Comparison of ENCODE assay signal across 14 mouse cellular contexts in the genomic region with DNA sequence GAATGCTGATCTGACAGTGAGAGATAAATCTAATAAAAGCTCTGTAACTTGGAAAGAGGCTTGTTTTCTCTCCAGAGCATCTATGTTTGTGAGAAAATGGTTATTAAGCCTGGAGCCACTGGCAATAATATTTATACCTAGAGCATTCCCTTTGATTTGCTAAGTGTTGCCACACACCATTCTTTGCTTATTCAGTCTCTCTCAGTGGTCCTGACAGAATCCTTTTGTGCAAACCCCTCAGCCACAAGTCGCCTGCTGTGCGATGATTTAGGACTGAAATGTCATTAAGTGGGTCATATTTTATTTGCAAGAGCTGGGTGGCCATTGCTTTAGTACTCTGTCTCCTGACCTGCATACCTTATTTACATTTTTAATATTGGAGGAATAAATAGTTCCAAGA.
"Had no signal": no experiment of that assay in that cellular context is flagged by ENCODE, and none has a peak within 500 bp of the region (broad histone marks: within the 10 kb centered on the region; RNA-seq: fewer than 3 reads in every experiment).

No protein-coding gene starts in this region.

- H3K4me2 ChIP-seq: kidney, embryonic 15.5 days; limb, embryonic 12.5 days; liver, embryonic 13.5 days had no signal

- H3K9ac ChIP-seq: kidney, embryonic 15.5 days; limb, embryonic 12.5 days; liver, embryonic 13.5 days; liver, postnatal 0 days had no signal

- H3K27me3 ChIP-seq: kidney, embryonic 15.5 days; limb, embryonic 12.5 days; liver, embryonic 13.5 days had no signal

- H3K9me3 ChIP-seq: kidney, embryonic 15.5 days; limb, embryonic 12.5 days; liver, embryonic 13.5 days; midbrain, embryonic 10.5 days had no signal

- DNase-seq: kidney, adult 2 months; kidney, postnatal 36 days; layer of hippocampus, adult 9-11 months; liver; liver, embryonic 13.5 days; liver, postnatal 0 days; right cerebral cortex, postnatal 14 days; thymus, postnatal 14 days had no signal

- H3K4me3 ChIP-seq: kidney, embryonic 15.5 days; limb, embryonic 12.5 days; liver, embryonic 13.5 days; midbrain, embryonic 10.5 days; myocyte had no signal

- H3K27ac ChIP-seq: kidney, embryonic 15.5 days; limb, embryonic 12.5 days; liver, embryonic 13.5 days; stomach, postnatal 0 days had no signal

- H3K36me3 ChIP-seq: kidney, embryonic 15.5 days; limb, embryonic 12.5 days; liver, embryonic 13.5 days; midbrain, embryonic 10.5 days had no signal

- H3K4me1 ChIP-seq: kidney, embryonic 15.5 days; limb, embryonic 12.5 days; liver, embryonic 13.5 days had no signal

- ATAC-seq: intestine, embryonic 16.5 days; liver, postnatal 0 days had no signal
